Mouse (Mus musculus) heart, embryonic 14.5 days (tissue): Measurements from ENCODE around the gene Hecw1. TPM values are rescaled to one million over a fixed set of nuclear protein-coding genes. Genes with fewer than 3 reads are reported as not detected.

Source experiments
- ATAC-seq: fragments of 200-750 bp; cut with Nextera tagmentation; 2 replicates; pipeline ENCODE4 v1.8.0; 2017; ENCODE audit warnings: low read depth, moderate TSS enrichment; ENCODE audit not compliant: insufficient number of reproducible peaks, insufficient read depth, low FRiP score
- H3K27ac ChIP-seq, 2 experiments: fragments of 200-500 bp in 1 of 2; fragments of 300-500 bp in 1 of 2; sonication (generic) in 1 of 2; replicated peaks in 1 of 2; 2 replicates each; pipeline ENCODE4 v1.5.1; 2012 to 2014; ENCODE audit warnings: low read depth in 2 of 2, low read length in 2 of 2, control low read depth in 1 of 2, mild to moderate bottlenecking in 1 of 2, mixed read lengths in 1 of 2; ENCODE audit not compliant: control insufficient read depth in 1 of 2, insufficient read depth in 1 of 2
- H3K27me3 ChIP-seq: fragments of 300-500 bp; sonication (generic); 2 replicates; pipeline ENCODE4 v1.6.1; 2014; ENCODE audit warnings: mild to moderate bottlenecking, low read length, control low read depth; ENCODE audit not compliant: control insufficient read depth, insufficient read depth
- H3K36me3 ChIP-seq: fragments of 300-500 bp; sonication (generic); 2 replicates; pipeline ENCODE4 v1.6.1; 2014; ENCODE audit warnings: mild to moderate bottlenecking, control low read depth, low read length, mixed read lengths; ENCODE audit not compliant: control insufficient read depth, insufficient read depth
- H3K4me1 ChIP-seq, 2 experiments: fragments of 200-500 bp in 1 of 2; fragments of 300-500 bp in 1 of 2; sonication (generic) in 1 of 2; 2 replicates each; pipeline ENCODE4 v1.6.1; 2012 to 2014; ENCODE audit warnings: low read length in 2 of 2, control low read depth in 1 of 2, mixed read lengths in 1 of 2; ENCODE audit not compliant: control insufficient read depth in 2 of 2, insufficient read depth in 2 of 2
- H3K4me2 ChIP-seq: fragments of 300-500 bp; sonication (generic); 2 replicates; pipeline ENCODE4 v1.6.1; 2014; ENCODE audit warnings: mild to moderate bottlenecking, low read length
- H3K4me3 ChIP-seq, 2 experiments: fragments of 200-500 bp in 1 of 2; fragments of 300-500 bp in 1 of 2; sonication (generic) in 1 of 2; 2 replicates each; pipeline ENCODE4 v1.5.1; 2012 to 2014; ENCODE audit warnings: low read length in 2 of 2, mild to moderate bottlenecking in 2 of 2, control low read depth in 1 of 2, low read depth in 1 of 2, moderate library complexity in 1 of 2; ENCODE audit not compliant: control insufficient read depth in 1 of 2, insufficient read depth in 1 of 2
- H3K9ac ChIP-seq: fragments of 300-500 bp; sonication (generic); 2 replicates; pipeline ENCODE4 v1.6.1; 2014; ENCODE audit warnings: mild to moderate bottlenecking, low read length
- H3K9me3 ChIP-seq: fragments of 300-500 bp; sonication (generic); 2 replicates; pipeline ENCODE4 v1.6.1; 2016; ENCODE audit warnings: low read length, control low read depth; ENCODE audit not compliant: control insufficient read depth
- WGBS: fragments of 180-500 bp; shearing (Covaris S2); extraction: QIAGEN DNeasy Blood & Tissue Kit; methylation state at CpG from one replicate; pipeline ENCODE4 v1.1.7; 2014; 5-methylcytosine and 5-hydroxymethylcytosine counted together
- polyA plus RNA-seq: library from polyadenylated mRNA; unstranded; fragments of >200 nt; fragmentation: Nextera tagmentation; extraction: Ambion mirVana; gene quantifications from 2 replicates; pipeline ENCODE4 v1.2.1, GENCODE M21; 2014

Gene Hecw1
- polyA plus RNA-seq, 1 experiment from 2014 or later, result 0.84 TPM

DNA sequence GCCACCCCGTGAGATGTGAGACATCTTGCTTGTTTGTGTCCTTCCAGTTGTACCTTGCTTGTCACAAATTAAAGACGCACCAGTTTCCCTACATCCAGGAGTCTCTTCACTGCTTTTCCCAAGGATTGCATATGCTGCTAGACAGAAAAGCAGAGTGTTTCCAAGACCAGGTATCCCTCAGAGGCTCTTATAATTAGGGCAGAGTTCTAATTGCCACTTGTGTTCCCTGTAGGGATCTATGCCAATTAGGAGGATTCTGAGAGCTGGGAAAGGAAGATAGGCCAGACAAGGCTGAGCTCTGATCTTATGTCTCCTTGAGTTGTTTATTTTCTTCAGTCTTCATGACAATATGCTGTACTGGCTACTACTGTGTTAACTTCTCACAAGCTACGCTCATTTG is 55.5 kb downstream of the Hecw1 start:
- Histone ChIP-seq H3K9ac (no peak overlapping the region), H3K9me3 (no peaks in the 10 kb centered on the region), H3K27ac (no peak overlapping the region), H3K4me3 (no peak overlapping the region), H3K4me1 (no peaks in the 10 kb centered on the region), H3K27me3 (no peaks in the 10 kb centered on the region), H3K4me2 (no peak overlapping the region), H3K36me3 (no peaks in the 10 kb centered on the region)
- no peak for ATAC-seq
- 73% methylated on average over 3 of the region's 3 CpGs for WGBS

GRCm38 (mm10) chr13:14461036-14461435 is 62.0 kb downstream of the Hecw1 start:
- Histone ChIP-seq H3K4me2 (no peak overlapping the region), H3K4me3 (no peak overlapping the region), H3K4me1 (no peaks in the 10 kb centered on the region), H3K27me3 (no peaks in the 10 kb centered on the region), H3K9ac (no peak overlapping the region), H3K27ac (no peak overlapping the region), H3K36me3 (no peaks in the 10 kb centered on the region), H3K9me3 (no peaks in the 10 kb centered on the region)
- no peak for ATAC-seq
- 70% methylated on average over 5 of the region's 5 CpGs for WGBS

DNA sequence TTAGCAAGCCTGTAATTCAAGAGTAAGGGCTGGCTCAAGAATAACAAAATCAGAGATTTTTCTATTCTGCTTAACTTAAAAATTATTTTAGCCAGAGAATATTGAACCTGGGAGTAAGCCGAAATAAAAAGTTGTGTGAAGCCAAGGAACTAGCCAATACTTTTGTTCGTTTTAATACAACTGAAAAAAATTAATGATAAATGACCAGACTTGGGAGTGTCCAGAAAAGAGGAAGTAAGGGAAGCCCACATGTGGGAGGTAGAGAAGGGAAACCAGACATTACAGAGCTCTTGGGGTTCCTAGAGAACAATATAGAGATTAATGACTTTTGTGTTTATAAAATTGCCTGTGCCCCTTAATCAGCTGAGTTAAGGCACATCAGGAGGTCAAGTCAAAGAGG is 66.0 kb downstream of the Hecw1 start:
- no peak overlapping the region for H3K9ac ChIP-seq
- ATAC-seq, result no peak
- no peak overlapping the region for H3K4me3 ChIP-seq
- no peaks in the 10 kb centered on the region for H3K9me3 ChIP-seq
- no peak overlapping the region for H3K27ac ChIP-seq
- H3K36me3 ChIP-seq, result no peaks in the 10 kb centered on the region
- no peaks in the 10 kb centered on the region for H3K4me1 ChIP-seq
- WGBS, result 69% methylated on average over 2 of the region's 2 CpGs
- no peaks in the 10 kb centered on the region for H3K27me3 ChIP-seq
- no peak overlapping the region for H3K4me2 ChIP-seq

- Histone ChIP-seq H3K36me3 (no peaks in the 10 kb centered on the region), H3K27ac (no peak overlapping the region), H3K27me3 (no peaks in the 10 kb centered on the region), H3K9me3 (no peaks in the 10 kb centered on the region), H3K9ac (no peak overlapping the region), H3K4me2 (no peak overlapping the region), H3K4me3 (no peak overlapping the region), H3K4me1 (no peaks in the 10 kb centered on the region)
- no peak for ATAC-seq
Measured at GRCm38 (mm10) chr13:14439540-14439939, 83.5 kb downstream of the Hecw1 start.

DNA sequence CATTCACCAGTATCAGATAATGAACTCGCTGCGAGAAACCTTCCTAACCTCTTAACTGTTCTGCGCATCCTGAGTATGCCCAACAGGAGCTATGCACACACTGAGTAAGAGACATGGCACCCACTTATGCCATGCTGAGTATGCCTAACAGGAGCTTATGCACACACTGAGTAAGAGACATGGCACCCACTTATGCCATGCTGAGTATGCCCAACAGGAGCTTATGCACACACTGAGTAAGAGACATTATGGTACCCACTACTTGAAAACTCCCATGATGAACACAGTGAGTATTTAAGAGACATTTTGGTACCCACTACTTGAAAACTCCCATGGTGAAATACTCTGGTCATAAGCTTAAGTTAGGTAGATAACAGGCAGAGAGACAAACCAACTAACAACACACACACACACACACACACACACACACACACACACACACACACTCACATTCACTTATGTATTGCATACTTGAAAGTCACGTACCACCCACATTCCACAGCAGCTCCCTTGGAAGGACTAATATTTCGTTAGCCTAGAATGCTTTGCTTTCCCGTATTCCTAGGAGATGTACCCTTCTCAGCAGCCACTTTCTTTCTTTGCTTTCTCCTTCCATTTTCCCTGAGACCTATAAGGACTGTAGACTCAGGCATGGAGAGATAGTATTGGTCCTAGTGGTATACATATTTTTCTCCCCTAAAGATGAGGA is 94.0 kb downstream of the Hecw1 start:
- ATAC-seq, result no peak
- H3K4me2 ChIP-seq, result no peak overlapping the region
- WGBS, result 83% methylated on average over 6 of the region's 6 CpGs
- no peaks in the 10 kb centered on the region for H3K4me1 ChIP-seq
- no peak overlapping the region for H3K27ac ChIP-seq
- H3K9ac ChIP-seq, result no peak overlapping the region
- no peaks in the 10 kb centered on the region for H3K9me3 ChIP-seq
- H3K4me3 ChIP-seq, result no peak overlapping the region
- no peaks in the 10 kb centered on the region for H3K36me3 ChIP-seq
- H3K27me3 ChIP-seq, result no peaks in the 10 kb centered on the region

DNA sequence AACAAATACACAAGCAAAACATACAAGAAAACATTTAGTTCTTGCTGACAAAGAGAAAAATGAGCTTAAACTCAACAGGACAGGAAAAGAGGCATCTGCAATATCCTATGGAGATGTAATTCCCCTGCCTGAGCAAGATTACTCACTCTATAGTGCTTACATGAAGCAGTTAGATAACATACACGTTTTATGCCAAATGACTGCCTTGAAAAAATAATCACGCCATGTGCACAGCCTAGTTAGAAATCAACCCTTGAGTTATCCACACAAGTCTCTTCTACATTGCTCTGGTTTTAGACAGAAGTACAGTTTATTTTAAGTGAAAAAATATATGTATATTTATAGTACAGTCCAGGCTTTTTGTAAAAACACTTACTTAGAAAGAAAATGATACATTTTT is 98.2 kb downstream of the Hecw1 start:
- Histone ChIP-seq H3K4me1 (no peaks in the 10 kb centered on the region), H3K4me2 (no peak overlapping the region), H3K27me3 (no peaks in the 10 kb centered on the region), H3K27ac (no peak overlapping the region), H3K36me3 (no peaks in the 10 kb centered on the region), H3K9me3 (no peaks in the 10 kb centered on the region), H3K4me3 (no peak overlapping the region), H3K9ac (no peak overlapping the region)
- ATAC-seq, result no peak
- WGBS, result 60% methylated on average over 2 of the region's 2 CpGs

DNA sequence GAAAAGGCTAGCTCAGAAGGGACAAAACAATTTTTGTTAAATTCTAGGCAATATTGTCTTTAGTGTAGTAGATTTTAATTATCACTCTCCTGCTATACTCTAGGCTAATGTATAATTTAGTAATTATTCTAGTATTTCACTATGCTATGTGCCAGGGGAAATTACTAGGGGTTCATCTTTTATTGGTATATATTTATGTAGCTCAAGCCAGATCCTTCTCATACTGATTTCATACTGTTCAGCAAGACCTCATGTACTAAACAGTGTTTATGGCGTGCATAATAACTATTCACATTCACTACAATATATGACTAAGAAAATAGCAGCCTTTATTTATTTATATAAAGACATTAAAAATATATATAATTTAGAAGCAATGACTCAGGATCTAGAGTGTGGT is 109.6 kb downstream of the Hecw1 start:
- 87% methylated on average over 1 of the region's 1 CpGs for WGBS
- Histone ChIP-seq H3K4me1 (peaks cover 0 to 9% of the 10 kb centered on the region in 2 experiments; a peak in 2 of 4 replicates), H3K36me3 (no peaks in the 10 kb centered on the region), H3K4me3 (no peak overlapping the region), H3K9ac (no peak overlapping the region), H3K27me3 (no peaks in the 10 kb centered on the region), H3K9me3 (no peaks in the 10 kb centered on the region), H3K4me2 (no peak overlapping the region), H3K27ac (no peak overlapping the region)
- no peak for ATAC-seq

- H3K4me2 ChIP-seq, result no peak overlapping the region
- no peaks in the 10 kb centered on the region for H3K36me3 ChIP-seq
- no peak overlapping the region for H3K9ac ChIP-seq
- H3K4me3 ChIP-seq, result no peak overlapping the region
- no peaks in the 10 kb centered on the region for H3K4me1 ChIP-seq
- no peaks in the 10 kb centered on the region for H3K27me3 ChIP-seq
- no peaks in the 10 kb centered on the region for H3K9me3 ChIP-seq
- no peak overlapping the region for H3K27ac ChIP-seq
- no peak for ATAC-seq
Measured at GRCm38 (mm10) chr13:14374470-14374869, 148.6 kb downstream of the Hecw1 start.
